Mouse (Mus musculus) limb, embryonic 13.5 days (tissue): ENCODE measurements around the gene Sulf2. TPM values are rescaled to one million over a fixed set of nuclear protein-coding genes. Genes with fewer than 3 reads are reported as not detected.

ENCODE experiments used
- ATAC-seq: fragments of 200-750 bp; cut with Nextera tagmentation; 2 replicates; pipeline ENCODE4 v1.8.0; 2017; ENCODE audit warnings: low read depth, moderate number of reproducible peaks, moderate TSS enrichment; ENCODE audit not compliant: low FRiP score
- H3K27ac ChIP-seq: fragments of 300-500 bp; sonication (generic); 2 replicates; pipeline ENCODE4 v1.5.1; 2015; ENCODE audit warnings: inconsistent platforms, mild to moderate bottlenecking, moderate library complexity
- H3K27me3 ChIP-seq: fragments of 300-500 bp; sonication (generic); 2 replicates; pipeline ENCODE4 v1.6.1; 2015; ENCODE audit warnings: mild to moderate bottlenecking, inconsistent platforms
- H3K36me3 ChIP-seq: fragments of 300-500 bp; sonication (generic); 2 replicates; pipeline ENCODE4 v1.6.1; 2015; ENCODE audit warnings: inconsistent platforms, mild to moderate bottlenecking, moderate library complexity
- H3K4me1 ChIP-seq: fragments of 300-500 bp; sonication (generic); 2 replicates; pipeline ENCODE4 v1.6.1; 2015; ENCODE audit warnings: inconsistent platforms
- H3K4me2 ChIP-seq: fragments of 300-500 bp; sonication (generic); replicated peaks from 2 replicates; pipeline ENCODE4 v1.6.1; 2015; ENCODE audit warnings: inconsistent platforms, mild to moderate bottlenecking, moderate library complexity
- H3K4me3 ChIP-seq: fragments of 300-500 bp; sonication (generic); 2 replicates; pipeline ENCODE4 v1.5.1; 2015; ENCODE audit warnings: moderate library complexity, mild to moderate bottlenecking, inconsistent platforms
- H3K9ac ChIP-seq: fragments of 300-500 bp; sonication (generic); 2 replicates; pipeline ENCODE4 v1.6.1; 2015; ENCODE audit warnings: mild to moderate bottlenecking, inconsistent platforms
- H3K9me3 ChIP-seq: fragments of 300-500 bp; sonication (generic); 2 replicates; pipeline ENCODE4 v1.6.1; 2016; ENCODE audit warnings: inconsistent platforms
- WGBS: fragments of 180-500 bp; shearing (Covaris S2); methylation state at CpG from one replicate; pipeline ENCODE4 v1.1.7; 2015; 5-methylcytosine and 5-hydroxymethylcytosine counted together
- polyA plus RNA-seq: library from polyadenylated mRNA; unstranded; fragments of >200 nt; fragmentation: Nextera tagmentation; extraction: Ambion mirVana; gene quantifications from 2 replicates; pipeline ENCODE4 v1.2.1, GENCODE M21; 2015

The Sulf2 gene
- polyA plus RNA-seq, 1 experiment from 2014 or later = 181 TPM

GRCm38 (mm10) chr2:166125492-166126252, 29.8 kb downstream of the Sulf2 start:
- no peaks in the 10 kb centered on the region for H3K9me3 ChIP-seq
- no peak overlapping the region for H3K27ac ChIP-seq
- no peak for ATAC-seq
- no peak overlapping the region for H3K4me2 ChIP-seq
- no peaks in the 10 kb centered on the region for H3K27me3 ChIP-seq
- H3K4me1 ChIP-seq = no peaks in the 10 kb centered on the region
- H3K9ac ChIP-seq = no peak overlapping the region
- peaks cover 94% of the 10 kb centered on the region for H3K36me3 ChIP-seq
- H3K4me3 ChIP-seq = no peak overlapping the region
- 59% methylated on average over 13 of the region's 13 CpGs for WGBS

- H3K4me1 ChIP-seq = peaks cover 1% of the 10 kb centered on the region; the same call in 1 of the 2 replicates
- H3K27ac ChIP-seq = no peak overlapping the region
- WGBS = 77% methylated on average over 1 of the region's 2 CpGs
- H3K4me2 ChIP-seq = no peak overlapping the region
- H3K27me3 ChIP-seq = no peaks in the 10 kb centered on the region
- no peak overlapping the region for H3K9ac ChIP-seq
- H3K36me3 ChIP-seq = peaks cover 94% of the 10 kb centered on the region
- ATAC-seq = no peak
- H3K4me3 ChIP-seq = no peak overlapping the region
- no peaks in the 10 kb centered on the region for H3K9me3 ChIP-seq
Observed at GRCm38 (mm10) chr2:166125033-166125432, 30.4 kb downstream of the Sulf2 start.

- H3K4me3 ChIP-seq = no peak overlapping the region
- peaks cover 93% of the 10 kb centered on the region for H3K36me3 ChIP-seq
- 87% methylated on average over 6 of the region's 6 CpGs for WGBS
- no peak overlapping the region for H3K9ac ChIP-seq
- no peak for ATAC-seq
- H3K27me3 ChIP-seq = no peaks in the 10 kb centered on the region
- no peak overlapping the region for H3K27ac ChIP-seq
- H3K9me3 ChIP-seq = no peaks in the 10 kb centered on the region
- no peak overlapping the region for H3K4me2 ChIP-seq
- peaks cover 6% of the 10 kb centered on the region; the same call in 1 of the 2 replicates for H3K4me1 ChIP-seq
Observed at GRCm38 (mm10) chr2:166122781-166123180, 32.7 kb downstream of the Sulf2 start.

- Histone ChIP-seq H3K4me1 (peaks cover 6% of the 10 kb centered on the region; the same call in 1 of the 2 replicates), H3K4me3 (no peak overlapping the region), H3K9ac (no peak overlapping the region), H3K36me3 (peaks cover 92% of the 10 kb centered on the region), H3K27me3 (no peaks in the 10 kb centered on the region), H3K4me2 (no peak overlapping the region), H3K27ac (no peak overlapping the region; the same call in 1 of the 2 replicates), H3K9me3 (no peaks in the 10 kb centered on the region)
- WGBS = 87% methylated on average over 14 of the region's 14 CpGs
- no peak for ATAC-seq
Observed at GRCm38 (mm10) chr2:166121681-166122355, 33.6 kb downstream of the Sulf2 start.

- H3K36me3 ChIP-seq = peaks cover 95% of the 10 kb centered on the region
- no peak overlapping the region for H3K9ac ChIP-seq
- no peaks in the 10 kb centered on the region for H3K9me3 ChIP-seq
- H3K4me1 ChIP-seq = peaks cover 6% of the 10 kb centered on the region; the same call in 1 of the 2 replicates
- ATAC-seq = no peak
- H3K27me3 ChIP-seq = no peaks in the 10 kb centered on the region
- H3K4me3 ChIP-seq = no peak overlapping the region
- no peak overlapping the region for H3K27ac ChIP-seq
- H3K4me2 ChIP-seq = no peak overlapping the region
- WGBS = 73% methylated on average over 2 of the region's 2 CpGs
Observed at GRCm38 (mm10) chr2:166119992-166120391, 35.5 kb downstream of the Sulf2 start.

- ATAC-seq = no peak
- no peaks in the 10 kb centered on the region for H3K9me3 ChIP-seq
- H3K27ac ChIP-seq = no peak overlapping the region
- H3K4me1 ChIP-seq = peaks cover 8% of the 10 kb centered on the region; the same call in 1 of the 2 replicates
- no peak overlapping the region for H3K9ac ChIP-seq
- no peak overlapping the region for H3K4me2 ChIP-seq
- H3K27me3 ChIP-seq = no peaks in the 10 kb centered on the region
- no peak overlapping the region for H3K4me3 ChIP-seq
- 96% methylated on average over 16 of the region's 16 CpGs for WGBS
- H3K36me3 ChIP-seq = peaks cover 95% of the 10 kb centered on the region
Observed at GRCm38 (mm10) chr2:166116704-166117103, 38.8 kb downstream of the Sulf2 start.

GRCm38 (mm10) chr2:166116278-166116608, 39.2 kb downstream of the Sulf2 start:
- Histone ChIP-seq H3K9me3 (no peaks in the 10 kb centered on the region), H3K4me2 (no peak overlapping the region), H3K27ac (no peak overlapping the region), H3K36me3 (peaks cover 95% of the 10 kb centered on the region), H3K4me3 (no peak overlapping the region), H3K4me1 (peaks cover 8% of the 10 kb centered on the region; the same call in 1 of the 2 replicates), H3K9ac (no peak overlapping the region), H3K27me3 (no peaks in the 10 kb centered on the region)
- no peak for ATAC-seq
- WGBS = 96% methylated on average over 7 of the region's 7 CpGs

GRCm38 (mm10) chr2:166115571-166116277, 39.7 kb downstream of the Sulf2 start:
- ATAC-seq = 0 out of 2 replicates have a peak, but pooled peaks have one; percentile 29

GRCm38 (mm10) chr2:166112986-166113385, 42.5 kb downstream of the Sulf2 start:
- H3K27me3 ChIP-seq = no peaks in the 10 kb centered on the region
- no peak overlapping the region for H3K27ac ChIP-seq
- no peak overlapping the region for H3K4me3 ChIP-seq
- H3K36me3 ChIP-seq = peaks cover 85% of the 10 kb centered on the region
- H3K4me1 ChIP-seq = peaks cover 12% of the 10 kb centered on the region; the same call in 1 of the 2 replicates
- no peak overlapping the region for H3K9ac ChIP-seq
- 92% methylated on average over 11 of the region's 11 CpGs for WGBS
- ATAC-seq = no peak
- no peak overlapping the region for H3K4me2 ChIP-seq
- H3K9me3 ChIP-seq = no peaks in the 10 kb centered on the region

More at GRCm38 (mm10) chr2:166115571-166116277, 39.7 kb downstream of the Sulf2 start:
- Histone ChIP-seq H3K4me2 (no peak overlapping the region), H3K36me3 (peaks cover 95% of the 10 kb centered on the region), H3K9me3 (no peaks in the 10 kb centered on the region), H3K4me1 (peaks cover 8% of the 10 kb centered on the region; the same call in 1 of the 2 replicates), H3K4me3 (no peak overlapping the region), H3K27ac (no peak overlapping the region; the same call in 1 of the 2 replicates), H3K9ac (no peak overlapping the region), H3K27me3 (no peaks in the 10 kb centered on the region)
- WGBS = 90% methylated on average over 15 of the region's 15 CpGs

GRCm38 (mm10) chr2:166111831-166112250, 43.6 kb downstream of the Sulf2 start:
- WGBS = 70% methylated on average over 10 of the region's 10 CpGs
- no peaks in the 10 kb centered on the region for H3K27me3 ChIP-seq
- no peaks in the 10 kb centered on the region for H3K9me3 ChIP-seq
- H3K27ac ChIP-seq = no peak overlapping the region
- H3K4me3 ChIP-seq = no peak overlapping the region
- peaks cover 84% of the 10 kb centered on the region for H3K36me3 ChIP-seq
- no peak overlapping the region for H3K4me2 ChIP-seq
- no peak for ATAC-seq
- H3K9ac ChIP-seq = no peak overlapping the region
- H3K4me1 ChIP-seq = peaks cover 14% of the 10 kb centered on the region; the same call in 1 of the 2 replicates

- H3K36me3 ChIP-seq = peaks cover 81% of the 10 kb centered on the region
- ATAC-seq = no peak
- H3K27me3 ChIP-seq = no peaks in the 10 kb centered on the region
- peaks cover 20% of the 10 kb centered on the region for H3K4me1 ChIP-seq
- H3K9me3 ChIP-seq = no peaks in the 10 kb centered on the region
- H3K4me2 ChIP-seq = no peak overlapping the region
- no peak overlapping the region for H3K27ac ChIP-seq
- H3K4me3 ChIP-seq = no peak overlapping the region
- no peak overlapping the region for H3K9ac ChIP-seq
- 80% methylated on average over 2 of the region's 2 CpGs for WGBS
Observed at GRCm38 (mm10) chr2:166111238-166111637, 44.2 kb downstream of the Sulf2 start.

- H3K27ac ChIP-seq = no peak overlapping the region; the same call in 1 of the 2 replicates
- no peak overlapping the region for H3K4me3 ChIP-seq
- H3K9me3 ChIP-seq = no peaks in the 10 kb centered on the region
- H3K4me1 ChIP-seq = peaks cover 24% of the 10 kb centered on the region
- H3K9ac ChIP-seq = no peak overlapping the region
- WGBS = 88% methylated on average over 8 of the region's 8 CpGs
- no peaks in the 10 kb centered on the region for H3K27me3 ChIP-seq
- no peak for ATAC-seq
- H3K36me3 ChIP-seq = peaks cover 81% of the 10 kb centered on the region
- H3K4me2 ChIP-seq = no peak overlapping the region
Observed at GRCm38 (mm10) chr2:166110764-166111163, 44.7 kb downstream of the Sulf2 start.
